ENCODE assay signal across 23 mouse cellular contexts in genomic region chr9:96535431-96535830, GRCm38 (mm10). TPM values are rescaled to one million over a fixed set of nuclear protein-coding genes. Genes with fewer than 3 reads are reported as not detected.
"Had no signal": no experiment of that assay in that cellular context is flagged by ENCODE, and none has a peak within 500 bp of the region (broad histone marks: within the 10 kb centered on the region; RNA-seq: fewer than 3 reads in every experiment).

No protein-coding gene starts in this region.

- H3K9me3 ChIP-seq: kidney, embryonic 15.5 days; liver, embryonic 13.5 days; midbrain, embryonic 10.5 days; midbrain, embryonic 13.5 days; neural tube, embryonic 12.5 days; neural tube, embryonic 15.5 days had no signal

- ATAC-seq: midbrain, embryonic 13.5 days; midbrain, embryonic 16.5 days had no signal

- H3K36me3 ChIP-seq: kidney, embryonic 15.5 days; liver, embryonic 13.5 days; midbrain, embryonic 10.5 days; midbrain, embryonic 13.5 days; neural tube, embryonic 12.5 days; neural tube, embryonic 15.5 days had no signal

- H3K4me2 ChIP-seq: kidney, embryonic 15.5 days; liver, embryonic 13.5 days; midbrain, embryonic 13.5 days; neural tube, embryonic 12.5 days; neural tube, embryonic 15.5 days had no signal

- H3K27ac ChIP-seq: kidney, embryonic 15.5 days; layer of hippocampus, adult 2 months; liver, embryonic 13.5 days; midbrain, embryonic 10.5 days; midbrain, embryonic 13.5 days; neural tube, embryonic 12.5 days; neural tube, embryonic 15.5 days; stomach, postnatal 0 days had no signal

- DNase-seq: kidney, adult 8-10 months; kidney, postnatal 25 days; layer of hippocampus, adult 9-11 months; liver, embryonic 13.5 days; lung, adult 2 months; right cerebral cortex, adult 18-20 months; right cerebral cortex, postnatal 14 days; right cerebral cortex, postnatal 4 days; thymus, adult 2 months; thymus, postnatal 14 days; thymus, postnatal 4 days had no signal

- H3K27me3 ChIP-seq: kidney, embryonic 15.5 days; liver, embryonic 13.5 days; midbrain, embryonic 13.5 days; neural tube, embryonic 12.5 days; neural tube, embryonic 15.5 days had no signal

- H3K9ac ChIP-seq: kidney, embryonic 15.5 days; liver, embryonic 13.5 days; midbrain, embryonic 13.5 days; neural tube, embryonic 12.5 days; neural tube, embryonic 15.5 days had no signal

- H3K4me3 ChIP-seq: kidney, embryonic 15.5 days; layer of hippocampus, adult 2 months; liver, embryonic 13.5 days; midbrain, embryonic 10.5 days; midbrain, embryonic 13.5 days; neural tube, embryonic 12.5 days; neural tube, embryonic 15.5 days had no signal

RNA-seq across cellular contexts. Expression of gene Gm28729, which starts 10.4 kb away (rescaled TPM):
- total RNA-seq: liver, adult 2 months had no signal
- polyA plus RNA-seq: kidney, embryonic 15.5 days; limb, embryonic 11.5 days; liver, adult 2 months; liver, embryonic 13.5 days; liver, embryonic 16.5 days; midbrain, embryonic 10.5 days; midbrain, embryonic 13.5 days; neural tube, embryonic 12.5 days; neural tube, embryonic 15.5 days; stomach, embryonic 14.5 days; stomach, postnatal 0 days had no signal
